Mouse (Mus musculus): Measurements from ENCODE around the gene Ifi47.

Gene Ifi47

DNA sequence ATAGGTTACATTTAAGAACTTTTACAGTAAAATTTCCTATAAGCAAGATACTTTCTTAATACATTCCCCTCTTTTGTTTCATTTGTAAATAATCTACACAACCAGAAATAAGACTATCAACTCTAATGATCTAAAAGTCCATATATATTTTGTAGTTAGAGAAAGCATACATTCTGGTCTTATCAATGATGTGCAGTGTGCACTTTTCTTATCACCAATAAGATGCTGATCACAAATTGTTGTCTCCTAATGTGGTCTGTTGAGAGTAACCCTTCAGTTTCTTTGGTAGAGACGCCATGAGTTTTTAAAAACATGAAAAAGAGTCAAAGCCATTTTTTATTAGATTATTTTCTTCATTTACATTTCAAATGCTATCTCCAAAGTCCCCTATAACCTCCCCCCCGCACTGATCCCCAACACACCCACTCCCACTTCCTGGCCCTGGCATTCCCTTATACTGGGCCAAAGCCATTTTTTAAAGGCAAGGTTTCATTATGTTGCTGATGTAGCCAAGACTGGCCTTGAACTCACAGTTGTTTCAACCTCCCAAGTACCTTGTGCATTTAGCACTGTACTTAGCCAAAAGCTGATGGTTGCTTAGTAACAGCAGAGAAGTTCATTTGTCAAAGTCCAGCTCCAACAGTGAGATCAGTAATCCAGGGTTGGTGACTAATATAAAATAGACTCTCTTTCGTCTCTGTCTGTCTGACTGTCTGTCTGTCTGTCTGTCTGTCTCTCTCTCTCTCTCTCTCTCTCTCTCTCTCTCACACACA lies 13.5 kb downstream of the Ifi47 start:
- DNase-seq, result no peak

DNA sequence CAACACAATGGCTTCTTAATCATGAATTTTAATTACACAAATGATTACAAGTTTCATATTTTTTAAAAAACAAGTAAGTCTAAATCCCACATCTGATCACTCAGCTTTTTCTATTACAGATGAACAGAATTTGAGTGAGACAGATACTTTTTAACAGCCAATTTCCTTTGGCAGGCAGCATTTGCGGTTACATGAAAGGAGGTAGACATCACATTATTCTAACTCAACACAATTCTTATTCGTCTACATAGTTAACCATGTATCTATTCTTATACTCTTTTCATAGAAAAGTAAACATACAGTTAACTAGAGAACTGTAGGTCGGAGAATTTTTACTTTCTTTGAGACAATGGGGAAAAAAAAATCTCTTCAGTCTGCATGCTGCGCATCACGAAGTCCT lies 14.2 kb downstream of the Ifi47 start:
- DNase-seq, result no peak

DNA sequence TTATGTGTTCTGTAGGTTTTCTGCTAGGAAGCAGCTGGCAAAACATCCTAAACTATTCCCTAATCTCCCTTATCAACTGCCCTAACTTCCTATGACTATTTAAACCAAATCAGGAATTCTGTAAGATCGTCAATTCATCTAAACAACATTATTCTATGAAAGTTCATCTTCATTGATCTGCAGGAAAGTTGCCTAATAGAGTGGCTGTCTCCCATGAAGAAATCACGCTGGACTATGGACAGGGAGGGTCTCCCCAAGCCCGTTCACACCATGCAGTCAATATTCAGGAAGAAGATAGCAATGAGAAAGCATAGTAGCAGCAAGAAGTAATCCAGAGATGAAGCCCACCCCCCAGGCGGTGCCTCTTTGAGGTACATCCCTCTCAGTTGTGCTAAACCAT lies 14.8 kb downstream of the Ifi47 start:
- no peak for DNase-seq

- DNase-seq, result peak; percentile 40
Measured at GRCm38 (mm10) chr11:49092053-49092586, 15.7 kb downstream of the Ifi47 start.

- DNase-seq, result peak; percentile 43
Measured at GRCm38 (mm10) chr11:49092786-49093185, 16.4 kb downstream of the Ifi47 start.

GRCm38 (mm10) chr11:49093861-49094660 lies 17.7 kb downstream of the Ifi47 start:
- peak; percentile 69 for DNase-seq

DNA sequence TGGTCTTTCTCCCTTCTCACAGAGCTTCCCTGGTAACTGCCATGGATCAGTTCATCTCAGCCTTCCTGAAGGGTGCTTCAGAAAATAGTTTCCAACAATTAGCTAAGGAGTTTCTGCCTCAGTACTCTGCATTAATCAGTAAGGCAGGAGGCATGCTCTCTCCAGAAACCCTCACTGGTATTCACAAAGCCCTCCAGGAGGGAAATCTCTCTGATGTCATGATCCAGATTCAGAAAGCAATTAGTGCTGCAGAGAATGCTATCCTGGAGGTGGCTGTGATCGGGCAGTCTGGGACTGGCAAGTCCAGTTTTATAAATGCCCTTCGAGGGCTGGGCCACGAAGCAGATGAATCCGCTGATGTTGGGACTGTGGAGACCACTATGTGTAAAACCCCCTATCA lies 19.0 kb downstream of the Ifi47 start:
- DNase-seq, result no peak

GRCm38 (mm10) chr11:49100409-49100808 lies 24.0 kb downstream of the Ifi47 start:
- DNase-seq, result no peak

DNA sequence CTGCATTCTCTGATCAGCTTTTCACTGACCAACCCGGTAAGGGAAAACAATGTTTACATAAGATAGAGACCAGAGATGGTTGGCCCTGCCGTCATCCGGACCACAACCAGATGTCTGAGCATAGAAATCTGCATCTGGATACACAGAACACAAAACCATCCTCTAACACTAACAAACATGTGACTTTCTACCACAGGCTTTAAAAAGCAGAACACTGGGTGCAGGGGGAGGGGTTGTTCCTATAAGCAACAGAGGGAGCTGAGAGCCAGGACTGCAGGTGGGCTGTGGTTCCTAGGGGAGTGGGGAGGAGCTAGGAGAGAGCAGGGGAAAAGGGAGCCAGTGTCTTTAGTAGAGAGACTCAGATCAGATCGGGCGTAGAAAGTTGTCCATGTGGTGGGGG lies 25.1 kb downstream of the Ifi47 start:
- peak; percentile 61 for DNase-seq

DNA sequence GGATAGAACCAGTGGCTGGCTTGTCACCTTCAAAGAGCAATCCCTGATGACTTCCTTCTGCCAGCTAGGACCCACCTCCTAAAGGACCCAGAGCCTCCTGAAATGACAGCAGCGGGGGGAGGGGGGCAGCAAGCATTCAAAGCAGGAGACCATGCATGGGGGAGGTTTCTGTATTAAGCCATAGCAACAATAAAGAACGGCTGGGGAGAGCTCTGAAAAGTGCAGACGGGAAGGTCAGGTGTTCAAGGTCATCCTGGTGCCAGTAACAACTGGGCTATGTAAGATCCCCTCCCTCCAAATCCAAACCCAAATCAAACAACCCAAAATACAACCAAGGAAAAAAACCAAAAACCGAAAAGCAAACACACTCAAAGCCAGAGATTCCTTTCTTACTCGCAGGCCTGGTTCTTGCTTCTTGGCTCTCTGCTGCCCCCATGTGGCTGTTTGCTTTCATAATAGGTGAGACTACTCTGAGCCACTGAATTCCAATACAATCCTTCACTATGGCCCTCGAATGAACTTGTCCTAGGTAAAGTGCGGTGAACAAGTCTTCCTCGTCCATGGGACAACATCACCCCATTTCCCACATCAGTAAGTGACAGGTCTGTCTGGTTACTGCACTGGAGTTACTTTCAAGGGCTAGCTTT lies 26.8 kb downstream of the Ifi47 start:
- peak; percentile 92 for DNase-seq

- no peak for DNase-seq
Measured at GRCm38 (mm10) chr11:49105752-49106151, 29.4 kb downstream of the Ifi47 start.

- DNase-seq, result no peak
Measured at GRCm38 (mm10) chr11:49107650-49108537, 31.5 kb downstream of the Ifi47 start.

DNA sequence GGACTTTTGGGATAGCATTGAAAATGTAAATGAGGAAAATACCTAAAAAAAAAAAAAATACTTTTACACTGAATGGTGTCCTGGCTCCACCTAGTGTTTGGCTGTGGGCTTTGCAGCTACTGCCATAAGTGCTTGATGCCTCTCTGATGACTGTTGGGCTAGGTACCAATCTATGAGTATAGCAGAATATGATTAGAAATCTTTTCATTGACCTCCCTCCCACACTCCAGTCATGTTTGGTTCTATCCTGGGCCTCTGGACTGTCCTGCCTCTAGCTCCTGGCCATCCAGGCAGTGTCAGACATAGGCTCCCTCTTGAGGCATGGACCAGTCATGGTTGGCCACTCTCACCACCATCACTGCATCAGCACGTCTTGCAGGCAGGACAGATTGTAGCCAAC lies 32.4 kb downstream of the Ifi47 start:
- DNase-seq, result peak; percentile 55

GRCm38 (mm10) chr11:49111000-49111399 lies 34.6 kb downstream of the Ifi47 start:
- DNase-seq, result no peak

- DNase-seq, result no peak
Measured at GRCm38 (mm10) chr11:49112624-49113219, 36.3 kb downstream of the Ifi47 start.

- DNase-seq, result no peak
Measured at GRCm38 (mm10) chr11:49114158-49114557, 37.8 kb downstream of the Ifi47 start.

GRCm38 (mm10) chr11:49114774-49115173 lies 38.4 kb downstream of the Ifi47 start, which contains the start of gene Olfr1396:
Gene Olfr1396, minus strand, starts transcription at chr11:49114874.
- DNase-seq, result no peak

- no peak for DNase-seq
Measured at GRCm38 (mm10) chr11:49119635-49120034, 43.2 kb downstream of the Ifi47 start.

GRCm38 (mm10) chr11:49124169-49124568 lies 47.8 kb downstream of the Ifi47 start:
- no peak for DNase-seq

DNA sequence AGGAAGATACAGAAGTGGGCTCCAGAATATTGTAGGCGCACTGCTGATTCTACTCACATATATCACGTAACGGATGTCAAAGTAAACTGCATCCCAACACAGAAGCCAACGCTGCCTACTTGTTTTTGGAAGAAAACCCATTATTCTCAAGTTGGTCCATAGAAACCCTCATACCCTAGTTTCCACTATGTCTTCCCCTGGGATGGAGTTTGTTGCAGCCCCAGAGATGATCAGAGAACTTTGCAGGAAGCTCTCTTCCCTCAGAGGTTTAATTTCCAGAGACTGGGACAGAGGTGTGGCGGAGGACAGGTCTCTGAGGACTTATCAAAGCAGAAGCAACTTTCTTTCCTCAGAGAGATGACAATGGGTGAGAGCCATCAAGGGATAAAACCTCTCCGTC lies 65.6 kb downstream of the Ifi47 start, which contains the start of gene Olfr1395:
TSS of gene Olfr1395 (plus strand) at position 301 of the 400 bp plus-strand sequence.
- DNase-seq, result no peak

Measured in thymus, postnatal 25 days (tissue).